Comparison of ENCODE assay signal across 9 mouse cellular contexts in the genomic region with DNA sequence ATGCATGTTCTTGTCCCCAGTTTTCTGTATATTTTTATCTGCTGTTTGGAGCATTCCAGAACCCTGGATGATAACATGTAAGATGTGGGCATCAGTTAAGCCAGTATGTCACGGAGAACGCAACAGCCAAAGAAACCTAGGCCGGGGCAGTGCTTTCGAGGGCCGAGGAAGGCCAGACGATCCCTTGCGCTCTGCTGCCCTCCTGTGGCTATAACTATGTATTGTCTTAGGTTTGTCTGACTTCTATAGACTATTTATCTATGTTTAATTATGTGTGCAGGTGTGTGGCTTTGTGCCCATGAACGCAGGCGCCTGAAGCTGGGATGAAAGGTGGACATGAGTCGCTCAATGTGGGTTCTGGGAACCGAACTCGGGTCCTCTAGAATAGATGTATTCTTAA. TPM values are rescaled to one million over a fixed set of nuclear protein-coding genes. Genes with fewer than 3 reads are reported as not detected.
A peak's percentile ranks its signal among the peaks of the same experiment; 100 is the strongest.
DNase-seq lines count a peak whose midpoint lies in the region; ATAC-seq lines count a peak whose summit lies in the region.
"Had no signal": no experiment of that assay in that cellular context is flagged by ENCODE, and none has a peak within 500 bp of the region (broad histone marks: within the 10 kb centered on the region; RNA-seq: fewer than 3 reads in every experiment).

No protein-coding gene starts in this region.

- no peak overlapping the region for H3K4me3 ChIP-seq in liver, embryonic 12.5 days
- H3K4me3 ChIP-seq in heart, embryonic 14.5 days (ENCODE audit: control insufficient read depth in 1 of 2, insufficient read depth in 1 of 2, low read depth in 1 of 2, low read length in 2 of 2): no peak overlapping the region
- H3K4me3 ChIP-seq in midbrain, embryonic 14.5 days (replicated peaks; ENCODE audit: low read depth, low read length): no peak overlapping the region
- H3K4me3 ChIP-seq in stomach, embryonic 15.5 days (replicated peaks): no peak overlapping the region
- H3K4me3 ChIP-seq: erythroblast, embryonic 14.5 days had no signal

- ATAC-seq in liver, embryonic 12.5 days: no peak
- ATAC-seq in heart, embryonic 14.5 days (ENCODE audit: insufficient number of reproducible peaks, insufficient read depth, low FRiP score, low read depth): no peak
- ATAC-seq in midbrain, embryonic 14.5 days (ENCODE audit: low FRiP score, low TSS enrichment): no peak
- 0 out of 2 replicates have a peak, but pooled peaks have one; percentile 4 for ATAC-seq in stomach, embryonic 15.5 days (ENCODE audit: insufficient read depth, low FRiP score, low read depth)

- no peak overlapping the region; the same call in 1 of the 2 replicates for H3K4me2 ChIP-seq in liver, embryonic 12.5 days
- no peak overlapping the region for H3K4me2 ChIP-seq in heart, embryonic 14.5 days (ENCODE audit: low read length)
- H3K4me2 ChIP-seq in midbrain, embryonic 14.5 days (ENCODE audit: low read length): no peak overlapping the region
- H3K4me2 ChIP-seq in stomach, embryonic 15.5 days: no peak overlapping the region

- H3K9ac ChIP-seq in liver, embryonic 12.5 days: no peak overlapping the region
- 0 out of 2 replicates have a peak overlapping the region, but pooled peaks have one; percentile 5 for H3K9ac ChIP-seq in heart, embryonic 14.5 days (ENCODE audit: low read length)
- H3K9ac ChIP-seq in midbrain, embryonic 14.5 days (replicated peaks; ENCODE audit: low read length): no peak overlapping the region
- H3K9ac ChIP-seq in stomach, embryonic 15.5 days: no peak overlapping the region

- no peaks in the 10 kb centered on the region for H3K9me3 ChIP-seq in liver, embryonic 12.5 days (replicated peaks)
- H3K9me3 ChIP-seq in heart, embryonic 14.5 days (ENCODE audit: control insufficient read depth, low read length): no peaks in the 10 kb centered on the region
- no peaks in the 10 kb centered on the region for H3K9me3 ChIP-seq in midbrain, embryonic 14.5 days (ENCODE audit: control insufficient read depth, low read length)
- H3K9me3 ChIP-seq in stomach, embryonic 15.5 days: no peaks in the 10 kb centered on the region

- 4% methylated on average over 12 of the region's 12 CpGs for WGBS in liver, embryonic 12.5 days (ENCODE audit: insufficient replicate concordance)
- WGBS in heart, embryonic 14.5 days: 7% methylated on average over 12 of the region's 12 CpGs
- whole genome bisulfite sequencing in midbrain, embryonic 14.5 days: 2% methylated on average over 12 of the region's 12 CpGs
- WGBS in stomach, embryonic 15.5 days: 2% methylated on average over 12 of the region's 12 CpGs

- peaks cover 4% of the 10 kb centered on the region for H3K27me3 ChIP-seq in liver, embryonic 12.5 days (replicated peaks)
- no peaks in the 10 kb centered on the region for H3K27me3 ChIP-seq in heart, embryonic 14.5 days (ENCODE audit: control insufficient read depth, insufficient read depth, low read length)
- no peaks in the 10 kb centered on the region for H3K27me3 ChIP-seq in midbrain, embryonic 14.5 days (ENCODE audit: control insufficient read depth, insufficient read depth, low read length)
- 0 out of 2 replicates have a peak, but pooled peaks cover 2% of the 10 kb centered on the region for H3K27me3 ChIP-seq in stomach, embryonic 15.5 days (replicated peaks)

- peaks cover 42% of the 10 kb centered on the region for H3K4me1 ChIP-seq in liver, embryonic 12.5 days
- peaks cover 24 to 37% of the 10 kb centered on the region in 2 experiments for H3K4me1 ChIP-seq in heart, embryonic 14.5 days (ENCODE audit: control insufficient read depth in 2 of 2, insufficient read depth in 2 of 2, low read length in 2 of 2)
- peaks cover 29% of the 10 kb centered on the region for H3K4me1 ChIP-seq in midbrain, embryonic 14.5 days (ENCODE audit: control insufficient read depth, insufficient read depth, low read length)
- peaks cover 14% of the 10 kb centered on the region for H3K4me1 ChIP-seq in stomach, embryonic 15.5 days

- no peaks in the 10 kb centered on the region for H3K36me3 ChIP-seq in liver, embryonic 12.5 days
- peaks cover 7% of the 10 kb centered on the region for H3K36me3 ChIP-seq in heart, embryonic 14.5 days (ENCODE audit: control insufficient read depth, insufficient read depth, low read length)
- H3K36me3 ChIP-seq in midbrain, embryonic 14.5 days (ENCODE audit: control insufficient read depth, insufficient read depth, low read length): 0 out of 2 replicates have a peak, but pooled peaks cover 3% of the 10 kb centered on the region
- no peaks in the 10 kb centered on the region for H3K36me3 ChIP-seq in stomach, embryonic 15.5 days

- peak; percentile 74 for DNase-seq in liver
- peak; percentile 67 to 91 for DNase-seq in adrenal gland, adult (ENCODE audit: inconsistent age in 2 of 2, low spot score in 1 of 2)
- DNase-seq in embryo, embryonic 10 days (ENCODE audit: low spot score): peak; percentile 92
- DNase-seq in layer of hippocampus, postnatal 36 days: peak; percentile 42 to 65
- peak; percentile 93 for DNase-seq in midbrain, embryonic 14.5 days

- H3K27ac ChIP-seq in liver, embryonic 12.5 days: no peak overlapping the region
- H3K27ac ChIP-seq in heart, embryonic 14.5 days (replicated peaks in 1 of 2; ENCODE audit: control insufficient read depth in 1 of 2, insufficient read depth in 1 of 2, low read depth in 2 of 2, low read length in 2 of 2): no peak overlapping the region
- H3K27ac ChIP-seq in midbrain, embryonic 14.5 days (replicated peaks; ENCODE audit: low read depth, low read length): no peak overlapping the region
- H3K27ac ChIP-seq in stomach, embryonic 15.5 days: no peak overlapping the region

RNA-seq across cellular contexts. Expression of a gene that starts 2.5 kb away (rescaled TPM):
- polyA plus RNA-seq in liver, embryonic 12.5 days (2016; fragmentation: Nextera tagmentation; extraction: Ambion mirVana): 10.4 TPM in 2 replicates
- 24.3 and 26.7 TPM in 2 replicates for polyA plus RNA-seq in heart, embryonic 14.5 days (2014; fragmentation: Nextera tagmentation; extraction: Ambion mirVana)
- total RNA-seq in layer of hippocampus, postnatal 36 days (2021): 1 to 10 TPM; 5.9 to 6.8 TPM
- 37.8 and 55.6 TPM in 2 replicates for polyA plus RNA-seq in midbrain, embryonic 14.5 days (2014; fragmentation: Nextera tagmentation; extraction: Ambion mirVana)
- 13.8 and 15.5 TPM in 2 replicates for polyA plus RNA-seq in stomach, embryonic 15.5 days (2015; fragmentation: Nextera tagmentation; extraction: Ambion mirVana)

RNA-seq across cellular contexts. Expression of a gene that starts 6.6 kb away (rescaled TPM):
- 0.57 and 0.81 TPM in 2 replicates for polyA plus RNA-seq in liver, embryonic 12.5 days (2016; fragmentation: Nextera tagmentation; extraction: Ambion mirVana)
- 1.8 and 2.2 TPM in 2 replicates for polyA plus RNA-seq in heart, embryonic 14.5 days (2014; fragmentation: Nextera tagmentation; extraction: Ambion mirVana)
- total RNA-seq in layer of hippocampus, postnatal 36 days (2021): 1 to 10 TPM; 6.4 to 7.0 TPM
- 8.1 and 12.0 TPM in 2 replicates for polyA plus RNA-seq in midbrain, embryonic 14.5 days (2014; fragmentation: Nextera tagmentation; extraction: Ambion mirVana)
- 4.5 and 5.1 TPM in 2 replicates for polyA plus RNA-seq in stomach, embryonic 15.5 days (2015; fragmentation: Nextera tagmentation; extraction: Ambion mirVana)
- polyA plus RNA-seq: erythroblast, embryonic 14.5 days had no signal
